Mouse (Mus musculus): ENCODE measurements around the gene Cep131.

Gene Cep131

GRCm38 (mm10) chr11:120026941-120027340 lies 59.7 kb downstream of the Cep131 start:
- DNase-seq (ENCODE audit: low read depth), result no peak

GRCm38 (mm10) chr11:120022841-120023240 lies 63.8 kb downstream of the Cep131 start:
- DNase-seq (ENCODE audit: low read depth), result no peak

GRCm38 (mm10) chr11:120022216-120022615 lies 64.4 kb downstream of the Cep131 start:
- DNase-seq (ENCODE audit: low read depth), result no peak

GRCm38 (mm10) chr11:120021367-120021766 lies 65.3 kb downstream of the Cep131 start:
- no peak for DNase-seq (ENCODE audit: low read depth)

GRCm38 (mm10) chr11:120019542-120020440 lies 66.8 kb downstream of the Cep131 start:
- DNase-seq (ENCODE audit: low read depth), result no peak

- DNase-seq (ENCODE audit: low read depth), result no peak
Measured at GRCm38 (mm10) chr11:120017011-120017410, 69.6 kb downstream of the Cep131 start.

GRCm38 (mm10) chr11:120014758-120015157 lies 71.9 kb downstream of the Cep131 start:
- no peak for DNase-seq (ENCODE audit: low read depth)
